Mouse (Mus musculus): ENCODE data around the gene Ctla4. TPM values are rescaled to one million over a fixed set of nuclear protein-coding genes. Genes with fewer than 3 reads are reported as not detected.

Ctla4 gene
- not detected in 2 replicates for polyA plus RNA-seq (2021; fragmentation: Nextera tagmentation)
- long read RNA-seq, experiment 1: 0 reads
- long read RNA-seq, experiment 2: 0 reads

DNA sequence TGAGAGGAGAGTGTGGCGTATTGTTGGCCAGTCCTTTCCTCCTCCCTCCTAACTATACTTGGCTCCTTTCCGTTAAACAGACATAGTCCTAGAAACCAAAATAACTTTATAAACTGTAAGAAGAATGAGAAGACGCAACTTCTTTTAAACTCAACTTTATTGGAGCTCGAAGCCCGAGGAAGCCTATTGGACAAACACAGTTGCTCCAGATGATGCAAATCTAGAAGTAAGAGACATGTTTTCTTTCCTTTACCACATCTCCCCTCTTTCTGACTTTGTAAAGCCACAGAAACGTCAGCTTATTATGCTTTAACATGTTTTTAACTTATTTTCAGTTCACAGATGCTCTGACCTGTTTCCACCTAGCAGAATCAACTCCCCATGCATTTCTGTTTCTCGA lies at the start of gene Ctla4:
Gene Ctla4 (plus strand): TSS at position 20 of the 400 bp plus-strand sequence.

Other genes starting within 250 kb of the Ctla4 start
- 0.08 and 0.09 TPM in 2 replicates for gene Cd28, start 170.2 kb upstream of the Ctla4 start, polyA plus RNA-seq (2021; fragmentation: Nextera tagmentation)
- gene Icos, start 90.9 kb downstream of the Ctla4 start, polyA plus RNA-seq (2021; fragmentation: Nextera tagmentation): not detected in 2 replicates

Data from left cerebral cortex, adult 6 months (tissue).